Mouse (Mus musculus) lung, postnatal 0 days (tissue): ENCODE measurements around the gene Smarca4.

Experiments used
- CTCF ChIP-seq: IDR thresholded peaks from 2 replicates; pipeline ENCODE4 v1.5.1; 2016; ENCODE audit warnings: antibody characterized with exemption, mild to moderate bottlenecking
- EP300 ChIP-seq: IDR thresholded peaks from 2 replicates; pipeline ENCODE4 v1.6.1; 2016; ENCODE audit warnings: antibody characterized with exemption, mild to moderate bottlenecking, control low read depth

DNA sequence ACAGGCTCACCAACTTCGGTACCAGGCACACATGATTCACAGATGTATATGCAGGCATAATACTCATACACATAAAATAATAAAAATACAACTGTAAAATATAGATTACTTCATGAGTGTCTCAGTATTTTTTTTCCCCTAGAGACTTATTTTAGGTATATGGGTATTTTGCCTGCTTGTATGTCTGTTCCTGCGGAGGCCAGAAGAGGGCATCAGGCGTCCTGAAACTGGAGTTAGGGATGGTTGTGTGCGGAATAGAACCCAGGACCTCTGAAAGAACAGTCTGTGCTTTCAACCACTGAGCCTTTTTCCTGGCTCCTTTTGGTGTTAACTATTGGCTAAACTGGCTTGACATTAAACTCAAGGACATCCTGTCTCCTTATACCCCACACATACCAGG, 66.9 kb downstream of the Smarca4 start:
- TF ChIP-seq EP300 (no peak), CTCF (peak; percentile 57)
